Comparison of ENCODE assay signal across 15 mouse cellular contexts in genomic region chr16:94619301-94619700, GRCm38 (mm10).
"Had no signal": no experiment of that assay in that cellular context is flagged by ENCODE, and none has a peak within 500 bp of the region (broad histone marks: within the 10 kb centered on the region; RNA-seq: fewer than 3 reads in every experiment).

No protein-coding gene starts in this region.

- H3K27ac ChIP-seq: lung, embryonic 15.5 days; macrophage; midbrain, embryonic 13.5 days; midbrain, embryonic 15.5 days; neural tube, embryonic 12.5 days; stomach, embryonic 15.5 days; stomach, postnatal 0 days had no signal

- H3K4me3 ChIP-seq: lung, embryonic 15.5 days; megakaryocyte, embryonic 14.5 days; midbrain, embryonic 13.5 days; midbrain, embryonic 15.5 days; neural tube, embryonic 12.5 days; stomach, embryonic 15.5 days had no signal

- DNase-seq: lung, adult 2 months; lung, postnatal 14 days; lung, postnatal 36 days; right cerebral cortex, postnatal 14 days; thymus, adult 2 months; thymus, postnatal 25 days; thymus, postnatal 4 days had no signal
